In the genomic region with DNA sequence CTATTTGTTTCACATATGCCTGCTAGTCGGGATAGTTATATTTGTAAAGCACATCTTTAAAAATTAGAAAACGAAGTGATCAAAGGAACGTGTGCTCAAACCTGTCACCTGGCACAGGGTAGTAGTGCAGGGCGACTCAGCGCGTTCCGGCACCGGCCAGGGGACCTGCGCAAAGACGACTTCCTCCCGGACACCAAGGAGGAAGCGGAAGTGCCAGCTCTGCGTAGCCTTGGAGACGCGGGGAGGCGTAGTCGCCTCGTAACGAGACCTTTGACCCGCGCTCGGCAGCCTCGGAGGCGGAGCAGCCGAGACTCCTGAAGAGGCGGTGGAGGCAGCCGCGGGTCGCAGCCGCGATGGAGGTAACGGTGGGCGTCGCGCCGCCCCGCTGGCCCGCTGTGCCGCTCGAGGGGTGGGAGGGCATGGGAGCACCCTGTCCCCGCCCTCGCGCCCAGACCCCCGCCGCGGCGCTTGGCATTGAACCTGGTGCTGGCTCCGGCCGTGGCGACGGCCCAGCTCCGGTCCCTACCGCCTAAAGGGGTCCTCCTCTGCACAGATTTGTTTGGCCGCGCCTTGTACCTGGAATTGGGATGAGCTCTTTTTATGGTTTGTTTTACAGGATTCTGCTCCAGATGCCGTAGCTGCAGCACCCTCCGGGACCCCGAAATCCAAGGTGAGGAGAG, we compare ENCODE assay signal across 8 mouse cellular contexts. TPM values are rescaled to one million over a fixed set of nuclear protein-coding genes. Genes with fewer than 3 reads are reported as not detected.
DNase-seq lines count a peak whose midpoint lies in the region; ATAC-seq and TF ChIP-seq lines count a peak whose summit lies in the region.

Gene Gcc2 (plus strand): TSS at position 285 of the 680 bp plus-strand sequence.

- TF ChIP-seq EP300 in ES-Bruce4 (IDR thresholded peaks at IDR 0.05; ENCODE audit: insufficient read depth, low read depth, low read length) = no peak
- TF ChIP-seq EP300 in liver, postnatal 0 days (IDR thresholded peaks at IDR 0.05; ENCODE audit: low read depth) = no peak

- H3K36me3 ChIP-seq in ES-Bruce4 (ENCODE audit: control insufficient read depth, insufficient read depth, low read length, poor library complexity, severe bottlenecking) = peaks cover 3% of the 10 kb centered on the region
- peaks cover 13% of the 10 kb centered on the region for H3K36me3 ChIP-seq in forebrain, embryonic 13.5 days (ENCODE audit: poor library complexity, severe bottlenecking)
- peaks cover 17% of the 10 kb centered on the region for H3K36me3 ChIP-seq in liver, postnatal 0 days (replicated peaks; ENCODE audit: insufficient read depth, low read length)
- no peaks in the 10 kb centered on the region for H3K36me3 ChIP-seq in neural tube, embryonic 14.5 days (ENCODE audit: control insufficient read depth, insufficient read depth, low read length)

- WGBS in forebrain, embryonic 13.5 days = 0% methylated on average over 42 of the region's 58 CpGs
- WGBS in large intestine, adult 2 months = under 1% methylated on average over 58 of the region's 58 CpGs
- WGBS in liver, postnatal 0 days (ENCODE audit: insufficient replicate concordance) = under 1% methylated on average over 50 of the region's 58 CpGs
- WGBS in neural tube, embryonic 14.5 days = under 1% methylated on average over 42 of the region's 58 CpGs

- ATAC-seq in cerebellum, adult (ENCODE audit: insufficient number of reproducible peaks, low FRiP score, low TSS enrichment) = peak; percentile 99
- peak; percentile 100 for ATAC-seq in forebrain, embryonic 13.5 days
- ATAC-seq in liver, postnatal 0 days = peak; percentile 99
- peak; percentile 100 for ATAC-seq in neural tube, embryonic 14.5 days (ENCODE audit: low read depth)

- no peak within 1 kb of the TSS for H3K27ac ChIP-seq in ES-Bruce4 (ENCODE audit: insufficient read depth, low read length)
- peak within 1 kb of the TSS; percentile 57 for H3K27ac ChIP-seq in forebrain, embryonic 13.5 days
- H3K27ac ChIP-seq in liver, postnatal 0 days (ENCODE audit: low read depth) = peak within 1 kb of the TSS; percentile 72
- H3K27ac ChIP-seq in neural tube, embryonic 14.5 days (ENCODE audit: low read depth, low read length) = peak within 1 kb of the TSS; percentile 70

- peak within 1 kb of the TSS; percentile 59 for H3K4me2 ChIP-seq in forebrain, embryonic 13.5 days
- H3K4me2 ChIP-seq in liver, postnatal 0 days (ENCODE audit: low read depth, low read length) = peak within 1 kb of the TSS; percentile 84
- H3K4me2 ChIP-seq in neural tube, embryonic 14.5 days (ENCODE audit: low read depth, low read length) = peak within 1 kb of the TSS; percentile 62

- H3K4me3 ChIP-seq in ES-Bruce4 (ENCODE audit: low read depth, low read length) = peak within 1 kb of the TSS; percentile 87
- H3K4me3 ChIP-seq in forebrain, embryonic 13.5 days = peak within 1 kb of the TSS; percentile 71
- peak within 1 kb of the TSS; percentile 90 for H3K4me3 ChIP-seq in liver, postnatal 0 days (ENCODE audit: low read depth, low read length)
- peak within 1 kb of the TSS; percentile 87 for H3K4me3 ChIP-seq in neural tube, embryonic 14.5 days (ENCODE audit: low read depth, low read length)

- intact Hi-C loops in heart, postnatal 10 days (cut with DNase I) = no loop called here

- TF ChIP-seq CTCF in ES-Bruce4 (IDR thresholded peaks at IDR 0.05; ENCODE audit: low read depth, low read length) = no peak
- no peak for TF ChIP-seq CTCF in liver, postnatal 0 days (IDR thresholded peaks at IDR 0.05; ENCODE audit: low read depth)

- H3K9me3 ChIP-seq in ES-Bruce4 (replicated peaks; ENCODE audit: control insufficient read depth, insufficient read depth, low read length, poor library complexity, severe bottlenecking) = no peaks in the 10 kb centered on the region
- H3K9me3 ChIP-seq in forebrain, embryonic 13.5 days (replicated peaks) = no peaks in the 10 kb centered on the region
- H3K9me3 ChIP-seq in liver, postnatal 0 days (ENCODE audit: low read length) = no peaks in the 10 kb centered on the region
- no peaks in the 10 kb centered on the region for H3K9me3 ChIP-seq in neural tube, embryonic 14.5 days (ENCODE audit: control insufficient read depth, low read length)

- no peaks in the 10 kb centered on the region for H3K27me3 ChIP-seq in ES-Bruce4 (ENCODE audit: control insufficient read depth, insufficient read depth, low read length, poor library complexity, severe bottlenecking)
- H3K27me3 ChIP-seq in forebrain, embryonic 13.5 days = no peaks in the 10 kb centered on the region
- H3K27me3 ChIP-seq in liver, postnatal 0 days (ENCODE audit: insufficient read depth, low read length) = no peaks in the 10 kb centered on the region
- no peaks in the 10 kb centered on the region for H3K27me3 ChIP-seq in neural tube, embryonic 14.5 days (ENCODE audit: control insufficient read depth, insufficient read depth, low read length)

- peak; percentile 94 to 95 for DNase-seq in heart, postnatal 10 days
- peak; percentile 88 for DNase-seq in large intestine, adult 2 months (ENCODE audit: low read depth, low spot score)
- peak; percentile 95 for DNase-seq in liver, postnatal 0 days
- DNase-seq in testis, postnatal 10 days (ENCODE audit: low spot score) = peak; percentile 93

- no peaks in the 10 kb centered on the region for H3K4me1 ChIP-seq in ES-Bruce4 (ENCODE audit: control insufficient read depth, insufficient read depth, low read length)
- peaks cover 16% of the 10 kb centered on the region for H3K4me1 ChIP-seq in forebrain, embryonic 13.5 days
- peaks cover 19% of the 10 kb centered on the region for H3K4me1 ChIP-seq in liver, postnatal 0 days (ENCODE audit: insufficient read depth)
- peaks cover 9% of the 10 kb centered on the region; the same call in 1 of the 2 replicates for H3K4me1 ChIP-seq in neural tube, embryonic 14.5 days (ENCODE audit: control insufficient read depth, insufficient read depth, low read length)

- H3K9ac ChIP-seq in ES-Bruce4 (ENCODE audit: low read depth, poor library complexity, severe bottlenecking) = peak within 1 kb of the TSS; percentile 80
- peak within 1 kb of the TSS; percentile 76 for H3K9ac ChIP-seq in forebrain, embryonic 13.5 days
- H3K9ac ChIP-seq in liver, postnatal 0 days (replicated peaks) = peak within 1 kb of the TSS; percentile 83
- peak within 1 kb of the TSS; percentile 78 for H3K9ac ChIP-seq in neural tube, embryonic 14.5 days (replicated peaks; ENCODE audit: low read depth, low read length)

- no peak for TF ChIP-seq POLR2A in ES-Bruce4 (IDR thresholded peaks at IDR 0.05; ENCODE audit: insufficient read depth, low read length)

RNA-seq across cellular contexts. Expression of gene Gcc2, which starts in this region (rescaled TPM):
- 21.0 and 22.5 TPM in 2 replicates for polyA plus RNA-seq in ES-Bruce4 (2011; ENCODE audit: insufficient read depth, insufficient read length, low read depth, missing spikeins)
- polyA plus RNA-seq in forebrain, embryonic 13.5 days (2015; fragmentation: Nextera tagmentation; extraction: Ambion mirVana) = 73.0 and 86.7 TPM in 2 replicates
- 10 to 100 TPM; 22.8 to 30.6 TPM for total RNA-seq in heart, postnatal 10 days (2021)
- 20.6 and 25.0 TPM in 2 replicates for polyA plus RNA-seq in large intestine, adult 2 months (2012; rRNA removed)
- polyA plus RNA-seq in liver, postnatal 0 days (2015; fragmentation: Nextera tagmentation; extraction: Ambion mirVana) = 31.7 and 34.0 TPM in 2 replicates
- 87.5 and 89.2 TPM in 2 replicates for polyA plus RNA-seq in neural tube, embryonic 14.5 days (2014; fragmentation: Nextera tagmentation; extraction: Ambion mirVana)
